Mouse (Mus musculus) CH12.LX (cell line): Measurements from ENCODE around the gene Chfr. TPM values are rescaled to one million over a fixed set of nuclear protein-coding genes. Genes with fewer than 3 reads are reported as not detected.

ENCODE experiments used
- DNase-seq: peaks from one replicate; pipeline ENCODE4 v3.0.0-alpha.2; 2013; ENCODE audit errors: extremely low read depth
- H3K27ac ChIP-seq: 2 replicates; pipeline ENCODE4 v1.5.1; 2012; ENCODE audit warnings: low read depth, mild to moderate bottlenecking, control low read depth, moderate library complexity; ENCODE audit not compliant: insufficient read depth
- H3K27me3 ChIP-seq: replicated peaks from 2 replicates; pipeline ENCODE3; 2012; ENCODE audit warnings: inconsistent platforms
- H3K36me3 ChIP-seq, 2 experiments: replicated peaks in 1 of 2; 2 replicates each; pipeline versions ENCODE3 to v1.6.1; 2012; ENCODE audit warnings: inconsistent platforms in 1 of 2, low read length in 1 of 2, mild to moderate bottlenecking in 1 of 2, mixed read lengths in 1 of 2, moderate library complexity in 1 of 2; ENCODE audit not compliant: control insufficient read depth in 1 of 2, insufficient read depth in 1 of 2
- H3K4me1 ChIP-seq, 2 experiments: 2 replicates each; pipeline ENCODE4 v1.6.1; 2012; ENCODE audit warnings: inconsistent platforms in 1 of 2, moderate library complexity in 1 of 2; ENCODE audit not compliant: insufficient read depth in 2 of 2, control insufficient read depth in 1 of 2
- H3K4me2 ChIP-seq: 2 replicates; pipeline ENCODE4 v1.6.1; 2012; ENCODE audit warnings: low read depth, mild to moderate bottlenecking, control low read depth; ENCODE audit not compliant: poor library complexity, insufficient read depth, severe bottlenecking
- H3K4me3 ChIP-seq, 3 experiments: fragments of 150-350 bp in 1 of 3; sonication (generic) in 1 of 3; replicated peaks in 1 of 3; 2 replicates each; pipeline versions ENCODE3 to v1.5.1; 2011 to 2012; ENCODE audit warnings: low read depth in 2 of 3, low read length in 2 of 3, mild to moderate bottlenecking in 2 of 3, moderate library complexity in 2 of 3, control low read depth in 1 of 3, improper control_type of control experiment in 1 of 3, inconsistent platforms in 1 of 3, mixed read lengths in 1 of 3; ENCODE audit not compliant: poor library complexity in 1 of 3
- H3K79me2 ChIP-seq: replicated peaks from 2 replicates; pipeline ENCODE4 v1.6.1; 2012; ENCODE audit warnings: mild to moderate bottlenecking, moderate library complexity; ENCODE audit not compliant: control insufficient read depth, poor library complexity, insufficient read depth, severe bottlenecking; ENCODE audit errors: extremely low read depth
- H3K9ac ChIP-seq: 2 replicates; pipeline ENCODE4 v1.6.1; 2012; ENCODE audit warnings: low read depth, mild to moderate bottlenecking, control low read depth, moderate library complexity; ENCODE audit not compliant: insufficient read depth
- H3K9me3 ChIP-seq: replicated peaks from 2 replicates; pipeline ENCODE3; 2012; ENCODE audit warnings: low read length, inconsistent platforms, mixed read lengths
- CHD1 ChIP-seq: IDR thresholded peaks from 2 replicates; pipeline ENCODE4 v1.6.1; 2012; ENCODE audit warnings: low read depth, low read length, improper control_type of control experiment, inconsistent platforms
- ELF1 ChIP-seq: IDR thresholded peaks from 2 replicates; pipeline ENCODE4 v1.6.1; 2014; ENCODE audit warnings: low read depth, mild to moderate bottlenecking, inconsistent platforms, low read length, improper control_type of control experiment
- IRF4 ChIP-seq: IDR thresholded peaks from 2 replicates; pipeline ENCODE4 v1.6.1; 2014; ENCODE audit warnings: low read depth, mild to moderate bottlenecking, inconsistent platforms, low read length, improper control_type of control experiment
- JUN ChIP-seq: IDR thresholded peaks from 2 replicates; pipeline ENCODE4 v1.6.1; 2011; ENCODE audit warnings: low read depth, mild to moderate bottlenecking, low read length, improper control_type of control experiment, moderate library complexity; ENCODE audit not compliant: insufficient read depth
- JUND ChIP-seq: conservative IDR thresholded peaks from 2 replicates; pipeline ENCODE4 v1.6.1; 2011; ENCODE audit warnings: low read depth, low read length, improper control_type of control experiment
- MAX ChIP-seq: IDR thresholded peaks from 2 replicates; pipeline ENCODE4 v1.6.1; 2011; ENCODE audit warnings: low read length, improper control_type of control experiment
- PAX5 ChIP-seq: IDR thresholded peaks from 2 replicates; pipeline ENCODE4 v1.6.1; 2012; ENCODE audit warnings: low read length, inconsistent platforms, mixed read lengths
- POLR2AphosphoS2 ChIP-seq: IDR thresholded peaks from 2 replicates; pipeline ENCODE4 v1.6.1; 2011; ENCODE audit warnings: low read depth, low read length, improper control_type of control experiment
- RAD21 ChIP-seq: IDR thresholded peaks from 2 replicates; pipeline ENCODE4 v1.6.1; 2011; ENCODE audit warnings: low read depth, mild to moderate bottlenecking, low read length, improper control_type of control experiment, moderate library complexity
- RCOR1 ChIP-seq: conservative IDR thresholded peaks from 2 replicates; pipeline ENCODE4 v1.6.1; 2012; ENCODE audit warnings: low read depth, mild to moderate bottlenecking, inconsistent platforms, low read length, improper control_type of control experiment
- UBTF ChIP-seq: IDR thresholded peaks from 2 replicates; pipeline ENCODE4 v1.6.1; 2012; ENCODE audit warnings: low read depth, mild to moderate bottlenecking, inconsistent platforms, low read length, improper control_type of control experiment, moderate library complexity
- USF1 ChIP-seq: IDR thresholded peaks from 2 replicates; pipeline ENCODE4 v1.6.1; 2014; ENCODE audit warnings: low read depth, mild to moderate bottlenecking, inconsistent platforms, low read length, improper control_type of control experiment
- USF2 ChIP-seq: conservative IDR thresholded peaks from 2 replicates; pipeline ENCODE4 v1.6.1; 2011; ENCODE audit warnings: low read depth, low read length, improper control_type of control experiment
- ZMIZ1 ChIP-seq: IDR thresholded peaks from 2 replicates; pipeline ENCODE4 v1.6.1; 2012; ENCODE audit warnings: low read depth, mild to moderate bottlenecking, inconsistent platforms, low read length, improper control_type of control experiment
- ZNF384 ChIP-seq: IDR thresholded peaks from 2 replicates; pipeline ENCODE4 v1.6.1; 2012; ENCODE audit warnings: low read depth, low read length, improper control_type of control experiment, inconsistent platforms
- dilution Hi-C: fragments of 300-500 bp; cut with MboI; formaldehyde crosslinking; loops from 2 replicates; pipeline ENCODE4 v1.14.3; 2020; ENCODE audit warnings: low sequenced_read_pairs; ENCODE audit not compliant: extremely low pct_unique_long_range_greater_than_20kb, extremely low pct_ligation_motif_present
- in situ Hi-C: fragments of 300-500 bp; cut with MboI; formaldehyde crosslinking; loops from 3 replicates; pipeline ENCODE4 v1.14.3; 2019; ENCODE audit warnings: low sequenced_read_pairs, low pct_ligation_motif_present, low pct_unique_long_range_greater_than_20kb, mixed read lengths
- polyA plus RNA-seq: library from polyadenylated mRNA; unstranded; fragments of >175 nt; gene quantifications from 2 replicates; pipeline ENCODE4 v1.2.1, GENCODE M21; 2012; ENCODE audit warnings: low read depth; ENCODE audit not compliant: insufficient read length
- total RNA-seq, 2 experiments: library from RNA; depleted of rRNA; stranded (reverse); fragments of 300-350 nt in 1 of 2; fragments of >200 nt in 1 of 2; gene quantifications; 2 replicates each; pipeline ENCODE4 v1.2.3; 2012 to 2014

Gene Chfr
- total and polyA plus RNA-seq, 3 experiments, result 23.9 to 40.8 (median 38.5) TPM

GRCm38 (mm10) chr5:110220331-110220730 lies 84.7 kb downstream of the Chfr start:
- no peak overlapping the region for H3K4me2 ChIP-seq
- no peaks in the 10 kb centered on the region for H3K9me3 ChIP-seq
- no peak for DNase-seq
- H3K27me3 ChIP-seq, result no peaks in the 10 kb centered on the region
- H3K4me3 ChIP-seq, result no peak overlapping the region
- TF ChIP-seq ELF1 (no peak), IRF4 (no peak), CHD1 (no peak), RAD21 (no peak), POLR2AphosphoS2 (no peak), JUND (no peak), RCOR1 (no peak), UBTF (no peak), JUN (no peak), ZMIZ1 (no peak), PAX5 (no peak), USF1 (no peak), ZNF384 (no peak), USF2 (no peak), MAX (no peak)
- peaks cover 55 to 88% of the 10 kb centered on the region in 2 experiments for H3K36me3 ChIP-seq
- no peaks in the 10 kb centered on the region for H3K4me1 ChIP-seq
- no peaks in the 10 kb centered on the region for H3K79me2 ChIP-seq
- dilution Hi-C loops (no loop called here), in situ Hi-C loops (no loop called here)
- H3K9ac ChIP-seq, result no peak overlapping the region
- H3K27ac ChIP-seq, result no peak overlapping the region

Other genes with a start within 250 kb of the Chfr start
- gene Gm15446, start 212.4 kb upstream of the Chfr start, total RNA-seq (2012; rRNA removed), result 6.0 and 10.2 TPM in 2 replicates
- 11.9 and 15.2 TPM in 2 replicates for gene Gm15446, start 212.4 kb upstream of the Chfr start, total RNA-seq (2014; rRNA removed)
- gene Gm15446, start 212.4 kb upstream of the Chfr start, polyA plus RNA-seq, result 6.2 and 19.0 TPM in 2 replicates
- 16.0 and 24.5 TPM in 2 replicates for gene Zfp932, start 139.3 kb upstream of the Chfr start, total RNA-seq (2012; rRNA removed)
- gene Zfp932, start 139.3 kb upstream of the Chfr start, total RNA-seq (2014; rRNA removed), result 36.8 and 40.4 TPM in 2 replicates
- gene Zfp932, start 139.3 kb upstream of the Chfr start, polyA plus RNA-seq, result 23.6 and 25.2 TPM in 2 replicates
- gene Gm17655, start 63.3 kb upstream of the Chfr start, total RNA-seq (2012; rRNA removed), result 2.3 and 5.7 TPM in 2 replicates
- 4.7 and 5.1 TPM in 2 replicates for gene Gm17655, start 63.3 kb upstream of the Chfr start, total RNA-seq (2014; rRNA removed)
- gene Gm17655, start 63.3 kb upstream of the Chfr start, polyA plus RNA-seq, result 1.9 and 2.6 TPM in 2 replicates
- 2.3 and 2.6 TPM in 2 replicates for gene Gm35315, start 41.4 kb upstream of the Chfr start, total RNA-seq (2012; rRNA removed)
- gene Gm35315, start 41.4 kb upstream of the Chfr start, total RNA-seq (2014; rRNA removed), result 3.7 and 4.0 TPM in 2 replicates
- 3.3 TPM in 2 replicates for gene Gm35315, start 41.4 kb upstream of the Chfr start, polyA plus RNA-seq
- 0.64 and 0.67 TPM in 2 replicates for gene Plcxd1, start 35.9 kb upstream of the Chfr start, total RNA-seq (2012; rRNA removed)
- gene Plcxd1, start 35.9 kb upstream of the Chfr start, total RNA-seq (2014; rRNA removed), result not detected in 2 replicates
- gene Plcxd1, start 35.9 kb upstream of the Chfr start, polyA plus RNA-seq, result 0.98 and 1.3 TPM in 2 replicates
- 39.6 and 40.1 TPM in 2 replicates for gene Gtpbp6, start 27.6 kb upstream of the Chfr start, total RNA-seq (2012; rRNA removed)
- 12.2 and 14.4 TPM in 2 replicates for gene Gtpbp6, start 27.6 kb upstream of the Chfr start, total RNA-seq (2014; rRNA removed)
- 24.5 and 27.9 TPM in 2 replicates for gene Gtpbp6, start 27.6 kb upstream of the Chfr start, polyA plus RNA-seq
- 4.3 and 5.9 TPM in 2 replicates for gene Zfp605, start 25.8 kb upstream of the Chfr start, total RNA-seq (2012; rRNA removed)
- gene Zfp605, start 25.8 kb upstream of the Chfr start, total RNA-seq (2014; rRNA removed), result 4.2 and 5.3 TPM in 2 replicates
- 3.6 and 3.9 TPM in 2 replicates for gene Zfp605, start 25.8 kb upstream of the Chfr start, polyA plus RNA-seq
- gene Golga3, start 40.9 kb downstream of the Chfr start, total RNA-seq (2012; rRNA removed), result 15.0 and 15.7 TPM in 2 replicates
- gene Golga3, start 40.9 kb downstream of the Chfr start, total RNA-seq (2014; rRNA removed), result 10.0 and 10.8 TPM in 2 replicates
- gene Golga3, start 40.9 kb downstream of the Chfr start, polyA plus RNA-seq, result 18.0 and 18.2 TPM in 2 replicates
- gene Ankle2, start 95.2 kb downstream of the Chfr start, total RNA-seq (2012; rRNA removed), result 30.8 and 33.2 TPM in 2 replicates
- gene Ankle2, start 95.2 kb downstream of the Chfr start, total RNA-seq (2014; rRNA removed), result 35.3 and 40.5 TPM in 2 replicates
- gene Ankle2, start 95.2 kb downstream of the Chfr start, polyA plus RNA-seq, result 35.7 and 37.1 TPM in 2 replicates
- gene Pgam5, start 134.1 kb downstream of the Chfr start, total RNA-seq (2012; rRNA removed), result 62.8 and 70.0 TPM in 2 replicates
- gene Pgam5, start 134.1 kb downstream of the Chfr start, total RNA-seq (2014; rRNA removed), result 127 and 128 TPM in 2 replicates
- gene Pgam5, start 134.1 kb downstream of the Chfr start, polyA plus RNA-seq, result 57.1 and 64.8 TPM in 2 replicates
- 4.6 and 5.4 TPM in 2 replicates for gene Pxmp2, start 150.3 kb downstream of the Chfr start, total RNA-seq (2012; rRNA removed)
- gene Pxmp2, start 150.3 kb downstream of the Chfr start, total RNA-seq (2014; rRNA removed), result 4.5 and 4.7 TPM in 2 replicates
- gene Pxmp2, start 150.3 kb downstream of the Chfr start, polyA plus RNA-seq, result 3.5 and 3.9 TPM in 2 replicates
- gene Pole, start 150.5 kb downstream of the Chfr start, total RNA-seq (2012; rRNA removed), result 50.7 and 55.0 TPM in 2 replicates
- 45.6 and 46.0 TPM in 2 replicates for gene Pole, start 150.5 kb downstream of the Chfr start, total RNA-seq (2014; rRNA removed)
- 56.4 and 60.2 TPM in 2 replicates for gene Pole, start 150.5 kb downstream of the Chfr start, polyA plus RNA-seq
- not detected in 2 replicates for gene P2rx2, start 207.4 kb downstream of the Chfr start, total RNA-seq (2012; rRNA removed)
- not detected in 2 replicates for gene P2rx2, start 207.4 kb downstream of the Chfr start, total RNA-seq (2014; rRNA removed)
- gene P2rx2, start 207.4 kb downstream of the Chfr start, polyA plus RNA-seq, result 0.45 and 0.76 TPM in 2 replicates
- not detected in 2 replicates for gene Lrcol1, start 208.9 kb downstream of the Chfr start, total RNA-seq (2012; rRNA removed)
- gene Lrcol1, start 208.9 kb downstream of the Chfr start, total RNA-seq (2014; rRNA removed), result not detected in 2 replicates
- not detected in 2 replicates for gene Lrcol1, start 208.9 kb downstream of the Chfr start, polyA plus RNA-seq